Mouse (Mus musculus): ENCODE measurements at regions not wholly inside any gene's neighbourhood (a gene's known extent, or its start where the extent isn't known, plus 50 kb on each side); places are given as distances from the start of the nearest gene placed in this dataset.

GRCm38 (mm10) chr4:81492811-81493210, 50.2 kb upstream of the Mpdz start:
- TF ChIP-seq CTCF (IDR thresholded peaks at IDR 0.05) (no peak), POLR2A (IDR thresholded peaks at IDR 0.05; ENCODE audit: insufficient read depth, low read depth, low read length) (no peak)
